11 mouse cellular contexts compared by ENCODE assay signal in genomic region chr2:69418294-69418881, GRCm38 (mm10). TPM values are rescaled to one million over a fixed set of nuclear protein-coding genes. Genes with fewer than 3 reads are reported as not detected.
A peak's percentile ranks its signal among the peaks of the same experiment; 100 is the strongest.
DNase-seq lines count a peak whose midpoint lies in the region; ATAC-seq and TF ChIP-seq lines count a peak whose summit lies in the region.
"Had no signal": no experiment of that assay in that cellular context is flagged by ENCODE, and none has a peak within 500 bp of the region (broad histone marks: within the 10 kb centered on the region; RNA-seq: fewer than 3 reads in every experiment).

No protein-coding gene starts in this region.

- ATAC-seq in stomach, embryonic 14.5 days (ENCODE audit: insufficient number of reproducible peaks, insufficient read depth, low FRiP score, low read depth), result peak; percentile 58; the same call in 1 of the 2 replicates
- ATAC-seq in stomach, postnatal 0 days (ENCODE audit: low FRiP score, low TSS enrichment), result no peak
- ATAC-seq in forebrain, embryonic 14.5 days, result peak; percentile 90
- peak; percentile 95 for ATAC-seq in midbrain, embryonic 12.5 days (ENCODE audit: low FRiP score, low read depth)
- no peak for ATAC-seq in granulocyte monocyte progenitor cell, adult 5-6 weeks (replicated peaks; ENCODE audit: poor library complexity, severe bottlenecking)

- no peak overlapping the region for H3K27ac ChIP-seq in stomach, embryonic 14.5 days (ENCODE audit: low read length)
- H3K27ac ChIP-seq in stomach, postnatal 0 days (replicated peaks), result no peak overlapping the region
- H3K27ac ChIP-seq in forebrain, embryonic 14.5 days (ENCODE audit: low read depth, low read length), result peak overlapping the region; percentile 65
- H3K27ac ChIP-seq in midbrain, embryonic 12.5 days (replicated peaks), result no peak overlapping the region
- no peak overlapping the region for H3K27ac ChIP-seq in thymus, adult 2 months (ENCODE audit: control insufficient read depth, insufficient read depth, low read length)

- H3K27me3 ChIP-seq in stomach, embryonic 14.5 days (ENCODE audit: control insufficient read depth, insufficient read depth, low read length), result no peaks in the 10 kb centered on the region
- H3K27me3 ChIP-seq in stomach, postnatal 0 days (ENCODE audit: control insufficient read depth, insufficient read depth, low read length), result no peaks in the 10 kb centered on the region
- H3K27me3 ChIP-seq in forebrain, embryonic 14.5 days (replicated peaks; ENCODE audit: control insufficient read depth, insufficient read depth, low read length), result 0 out of 2 replicates have a peak, but pooled peaks cover 5% of the 10 kb centered on the region
- H3K27me3 ChIP-seq in midbrain, embryonic 12.5 days, result peaks cover 79% of the 10 kb centered on the region
- no peaks in the 10 kb centered on the region for H3K27me3 ChIP-seq in thymus, adult 2 months (ENCODE audit: control insufficient read depth, insufficient read depth, low read length)

- TF ChIP-seq POLR2A in thymus, adult 2 months (IDR thresholded peaks at IDR 0.05; ENCODE audit: control insufficient read depth, extremely low read depth, insufficient read depth, low read length, poor library complexity), result no peak

- DNase-seq in stomach, postnatal 0 days (ENCODE audit: low spot score), result no peak
- peak; percentile 78 for DNase-seq in forebrain, embryonic 14.5 days (ENCODE audit: low spot score)
- DNase-seq in thymus, adult 2 months, result no peak
- no peak for DNase-seq in heart, postnatal 10 days
- no peak for DNase-seq in MN1 (ENCODE audit: low spot score)
- DNase-seq: cerebellum, adult 11 months; liver; lung, postnatal 36 days had no signal

- H3K9me3 ChIP-seq in stomach, embryonic 14.5 days (ENCODE audit: control insufficient read depth, low read depth, low read length), result no peaks in the 10 kb centered on the region
- H3K9me3 ChIP-seq in stomach, postnatal 0 days (ENCODE audit: control insufficient read depth, low read length), result no peaks in the 10 kb centered on the region
- no peaks in the 10 kb centered on the region for H3K9me3 ChIP-seq in forebrain, embryonic 14.5 days (replicated peaks; ENCODE audit: control insufficient read depth, low read length)
- H3K9me3 ChIP-seq in midbrain, embryonic 12.5 days, result no peaks in the 10 kb centered on the region

- no peak overlapping the region for H3K4me3 ChIP-seq in stomach, embryonic 14.5 days (ENCODE audit: low read depth, low read length)
- H3K4me3 ChIP-seq in stomach, postnatal 0 days (ENCODE audit: low read depth, low read length), result no peak overlapping the region
- H3K4me3 ChIP-seq in forebrain, embryonic 14.5 days (ENCODE audit: low read depth, low read length), result no peak overlapping the region
- no peak overlapping the region for H3K4me3 ChIP-seq in midbrain, embryonic 12.5 days
- no peak overlapping the region for H3K4me3 ChIP-seq in thymus, adult 2 months (ENCODE audit: control insufficient read depth, insufficient read depth, low read length)

- H3K4me2 ChIP-seq in stomach, embryonic 14.5 days (replicated peaks; ENCODE audit: low read depth, low read length), result no peak overlapping the region
- no peak overlapping the region for H3K4me2 ChIP-seq in stomach, postnatal 0 days (replicated peaks; ENCODE audit: low read depth)
- peak overlapping the region; percentile 36 for H3K4me2 ChIP-seq in forebrain, embryonic 14.5 days (ENCODE audit: low read length)
- H3K4me2 ChIP-seq in midbrain, embryonic 12.5 days (replicated peaks), result peak overlapping the region; percentile 27

- no peak overlapping the region for H3K9ac ChIP-seq in stomach, embryonic 14.5 days (replicated peaks; ENCODE audit: low read depth, low read length)
- no peak overlapping the region for H3K9ac ChIP-seq in stomach, postnatal 0 days (ENCODE audit: low read length)
- H3K9ac ChIP-seq in forebrain, embryonic 14.5 days (ENCODE audit: low read length), result peak overlapping the region; percentile 41; the same call in 1 of the 2 replicates
- H3K9ac ChIP-seq in midbrain, embryonic 12.5 days (replicated peaks), result no peak overlapping the region

- 15% methylated on average over 11 of the region's 11 CpGs for WGBS in stomach, embryonic 14.5 days
- 26% methylated on average over 11 of the region's 11 CpGs for WGBS in stomach, postnatal 0 days
- 1% methylated on average over 11 of the region's 11 CpGs for WGBS in forebrain, embryonic 14.5 days
- 1% methylated on average over 11 of the region's 11 CpGs for WGBS in midbrain, embryonic 12.5 days
- 71% methylated on average over 11 of the region's 11 CpGs for WGBS in thymus, adult 2 months

- no peaks in the 10 kb centered on the region for H3K4me1 ChIP-seq in stomach, embryonic 14.5 days (ENCODE audit: control insufficient read depth, insufficient read depth, low read length)
- no peaks in the 10 kb centered on the region for H3K4me1 ChIP-seq in stomach, postnatal 0 days (replicated peaks; ENCODE audit: control insufficient read depth, insufficient read depth)
- peaks cover 17% of the 10 kb centered on the region for H3K4me1 ChIP-seq in forebrain, embryonic 14.5 days (ENCODE audit: control insufficient read depth, insufficient read depth, low read length)
- peaks cover 26% of the 10 kb centered on the region for H3K4me1 ChIP-seq in midbrain, embryonic 12.5 days
- H3K4me1 ChIP-seq in thymus, adult 2 months (replicated peaks; ENCODE audit: control insufficient read depth, insufficient read depth, low read length), result no peaks in the 10 kb centered on the region

- no peak for TF ChIP-seq EP300 in stomach, postnatal 0 days (optimal IDR thresholded peaks at IDR 0.05)

- H3K36me3 ChIP-seq in stomach, embryonic 14.5 days (ENCODE audit: control insufficient read depth, insufficient read depth, low read length), result no peaks in the 10 kb centered on the region
- no peaks in the 10 kb centered on the region for H3K36me3 ChIP-seq in stomach, postnatal 0 days (ENCODE audit: control insufficient read depth, insufficient read depth, low read length)
- H3K36me3 ChIP-seq in forebrain, embryonic 14.5 days (ENCODE audit: control insufficient read depth, insufficient read depth, low read length), result no peaks in the 10 kb centered on the region
- H3K36me3 ChIP-seq in midbrain, embryonic 12.5 days, result no peaks in the 10 kb centered on the region
- no peaks in the 10 kb centered on the region for H3K36me3 ChIP-seq in thymus, adult 2 months (ENCODE audit: control insufficient read depth, insufficient read depth, low read length)

- no peak for TF ChIP-seq CTCF in stomach, postnatal 0 days (IDR thresholded peaks at IDR 0.05; ENCODE audit: low read depth)
- TF ChIP-seq CTCF in thymus, adult 2 months (IDR thresholded peaks at IDR 0.05; ENCODE audit: borderline replicate concordance, control insufficient read depth, extremely low read depth, insufficient read depth, low read length, poor library complexity), result no peak

- intact Hi-C loops in heart, postnatal 10 days (cut with DNase I), result no loop called here

RNA-seq across cellular contexts. Expression of gene Dhrs9, which starts 38.1 kb away (rescaled TPM):
- 0.73 and 0.94 TPM in 2 replicates for polyA plus RNA-seq in stomach, embryonic 14.5 days (2014; fragmentation: Nextera tagmentation; extraction: Ambion mirVana)
- 5.1 and 5.8 TPM in 2 replicates for polyA plus RNA-seq in stomach, postnatal 0 days (2015; fragmentation: Nextera tagmentation; extraction: Ambion mirVana)
- not detected in 2 replicates for polyA plus RNA-seq in forebrain, embryonic 14.5 days (2014; fragmentation: Nextera tagmentation; extraction: Ambion mirVana)
- not detected in 2 replicates for polyA plus RNA-seq in midbrain, embryonic 12.5 days (2016; fragmentation: Nextera tagmentation; extraction: Ambion mirVana)
- polyA plus RNA-seq in thymus, adult 2 months (2012; rRNA removed), result 0.22 and 0.33 TPM in 2 replicates
- 1 to 10 TPM in 1 of 2 experiments, under 1 TPM in 1; 0.60 to 4.0 TPM for total RNA-seq in heart, postnatal 10 days (2021)
- total RNA-seq in granulocyte monocyte progenitor cell, adult 5-6 weeks (2014; fragmentation: Nextera tagmentation), result 0.09 TPM in 1 of 2 replicates, not detected in the other
- total RNA-seq in granulocyte monocyte progenitor cell, adult 5-6 weeks (2017), result 0.73 and 0.82 TPM in 2 replicates

Comparison
In these comparisons a context has a peak if more than half of its experiments do, and no peak if none do; other contexts are left out.
1. ATAC-seq: peak in stomach, embryonic 14.5 days (single experiment), forebrain, embryonic 14.5 days (single experiment) and midbrain, embryonic 12.5 days (single experiment); none in stomach, postnatal 0 days (single experiment) and granulocyte monocyte progenitor cell, adult 5-6 weeks (single experiment).
2. H3K4me2 ChIP-seq: peak in forebrain, embryonic 14.5 days (single experiment) and midbrain, embryonic 12.5 days (single experiment); none in stomach, embryonic 14.5 days (single experiment) and stomach, postnatal 0 days (single experiment).